Mouse (Mus musculus) lung, adult 2 months (tissue): ENCODE results near the gene Gpr55. TPM values are rescaled to one million over a fixed set of nuclear protein-coding genes. Genes with fewer than 3 reads are reported as not detected.

Experiments used
- DNase-seq: peaks from one replicate; pipeline ENCODE4 v3.0.0; 2022
- H3K4me1 ChIP-seq: fragments of 200-500 bp; 2 replicates; pipeline ENCODE4 v1.6.1; 2011; ENCODE audit warnings: low read length; ENCODE audit not compliant: control insufficient read depth, insufficient read depth
- H3K4me3 ChIP-seq: fragments of 200-500 bp; replicated peaks from 2 replicates; pipeline ENCODE3; 2011; ENCODE audit warnings: low read depth, mild to moderate bottlenecking, control low read depth, low read length; ENCODE audit errors: extremely low read depth
- CTCF ChIP-seq: fragments of 200-500 bp; IDR thresholded peaks from 2 replicates; pipeline ENCODE4 v1.5.1; 2011; ENCODE audit warnings: mild to moderate bottlenecking, low read length, control low read depth; ENCODE audit not compliant: insufficient read depth
- POLR2A ChIP-seq: fragments of 200-500 bp; IDR thresholded peaks from 2 replicates; pipeline ENCODE4 v1.6.1; 2011; ENCODE audit warnings: low read depth, mild to moderate bottlenecking, control low read depth, low read length, borderline replicate concordance; ENCODE audit errors: extremely low read depth
- WGBS: fragments of 180-500 bp; shearing (Covaris S2); methylation state at CpG from one replicate; pipeline ENCODE4 v1.1.7; 2018; 5-methylcytosine and 5-hydroxymethylcytosine counted together
- polyA plus RNA-seq: library from polyadenylated mRNA; depleted of rRNA; stranded (reverse); fragments of >200 nt; gene quantifications from 2 replicates; pipeline ENCODE4 v1.2.3, GENCODE M21; 2012

Gpr55 gene
- polyA plus RNA-seq, 1 experiment: 0.49 TPM

DNA sequence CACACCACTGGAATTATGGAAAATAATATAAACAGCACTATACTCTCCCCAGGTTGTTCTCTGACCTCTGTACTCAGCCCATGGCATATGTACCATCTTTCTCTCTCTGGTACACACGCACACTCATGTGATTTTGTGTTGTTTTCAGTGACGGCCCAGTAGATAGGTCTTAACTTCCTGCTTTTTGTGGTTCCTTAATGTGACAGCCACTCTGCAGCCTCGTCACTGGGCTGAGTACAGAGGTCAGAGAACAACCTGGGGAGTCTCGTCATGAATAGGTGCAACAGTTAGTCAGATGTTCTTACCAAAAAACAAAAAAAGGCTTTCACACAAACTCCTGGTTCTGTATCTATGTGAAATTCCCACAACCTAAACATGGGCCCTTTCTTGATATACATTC is 27.5 kb upstream of the Gpr55 start:
- no peak for DNase-seq
- H3K4me1 ChIP-seq: no peaks in the 10 kb centered on the region
- WGBS: 66% methylated on average over 4 of the region's 4 CpGs

DNA sequence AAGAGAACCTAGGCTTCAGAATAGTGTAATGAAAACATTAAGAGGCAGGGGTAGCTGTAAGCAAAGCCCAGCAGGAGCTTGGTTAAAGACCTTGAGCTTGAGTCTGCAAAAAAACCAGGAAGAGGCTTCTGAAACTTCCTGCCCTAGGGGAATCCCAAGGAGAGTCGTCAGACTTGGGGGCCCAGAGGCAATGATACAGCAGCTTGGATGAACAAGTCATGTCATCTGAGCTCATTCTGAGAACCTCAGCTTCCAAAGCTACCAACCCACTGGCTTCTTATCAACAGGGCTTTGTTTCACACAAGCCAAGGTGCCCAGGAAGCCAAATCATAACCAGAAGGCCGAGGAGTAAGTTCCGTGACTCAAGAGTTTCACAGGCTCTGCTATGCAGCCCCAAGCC is 25.0 kb upstream of the Gpr55 start:
- DNase-seq: no peak
- no peak for TF ChIP-seq POLR2A
- TF ChIP-seq CTCF: no peak
- no peaks in the 10 kb centered on the region for H3K4me1 ChIP-seq
- WGBS: 66% methylated on average over 3 of the region's 3 CpGs
- H3K4me3 ChIP-seq: no peak overlapping the region

More for the DNA sequence above, 27.5 kb upstream of the Gpr55 start:
- no peak for TF ChIP-seq CTCF
- TF ChIP-seq POLR2A: no peak
- H3K4me3 ChIP-seq: no peak overlapping the region

DNA sequence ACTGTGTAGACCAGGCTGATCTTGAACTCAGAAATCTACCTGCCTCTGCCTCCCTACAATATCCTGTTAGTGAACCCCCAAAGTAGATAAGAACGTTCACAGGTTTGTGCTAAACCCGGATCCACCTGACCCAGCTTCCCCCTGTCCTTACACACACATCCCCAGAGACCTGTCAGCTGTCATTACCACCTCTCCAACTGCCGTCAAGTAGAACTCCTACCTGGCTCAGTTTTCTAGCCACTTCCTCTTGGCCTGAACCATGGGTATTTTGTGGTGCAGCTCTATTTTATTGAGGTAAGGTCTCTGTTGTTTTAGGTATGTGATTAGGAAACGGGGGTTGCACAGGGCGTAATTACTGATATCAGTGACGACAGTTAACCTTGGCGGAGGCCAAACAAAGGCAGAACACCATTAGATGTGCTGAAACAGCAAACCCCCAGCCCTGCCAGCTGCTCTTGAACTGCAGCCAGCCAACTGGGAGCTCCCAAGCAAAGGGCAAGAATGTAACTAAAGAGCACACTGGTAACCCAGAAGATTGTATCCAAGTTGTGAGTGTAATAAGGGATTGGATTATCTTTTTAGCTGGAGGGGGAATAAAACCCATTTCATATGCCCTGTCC is 21.0 kb upstream of the Gpr55 start:
- no peak for DNase-seq

DNA sequence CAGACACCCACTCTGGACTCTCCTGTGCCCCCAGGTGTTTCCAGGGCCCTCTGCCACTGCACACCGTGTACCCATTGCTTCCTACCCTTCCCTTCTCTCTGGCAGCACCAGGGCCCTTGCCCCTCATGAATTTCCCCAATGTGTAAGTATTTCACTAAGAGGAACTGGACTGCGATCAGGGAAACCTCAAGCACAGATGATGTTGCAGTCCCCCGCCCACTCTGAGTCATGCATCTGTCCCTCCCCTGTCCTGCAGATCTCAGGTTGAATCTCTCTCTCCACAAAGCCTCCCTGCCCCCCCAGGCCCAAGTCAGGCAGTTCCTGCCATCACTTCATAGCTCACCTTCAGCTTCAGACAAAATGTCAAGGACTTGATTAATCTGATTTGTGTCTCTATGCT is 16.9 kb upstream of the Gpr55 start:
- Histone ChIP-seq H3K4me3 (no peak overlapping the region), H3K4me1 (no peaks in the 10 kb centered on the region)
- no peak for DNase-seq
- 62% methylated on average over 3 of the region's 3 CpGs for WGBS
- TF ChIP-seq POLR2A: no peak

More for the DNA sequence above, 21.0 kb upstream of the Gpr55 start:
- TF ChIP-seq CTCF (no peak), POLR2A (no peak)
- 40% methylated on average over 7 of the region's 7 CpGs for WGBS
- Histone ChIP-seq H3K4me1 (no peaks in the 10 kb centered on the region), H3K4me3 (no peak overlapping the region)

DNA sequence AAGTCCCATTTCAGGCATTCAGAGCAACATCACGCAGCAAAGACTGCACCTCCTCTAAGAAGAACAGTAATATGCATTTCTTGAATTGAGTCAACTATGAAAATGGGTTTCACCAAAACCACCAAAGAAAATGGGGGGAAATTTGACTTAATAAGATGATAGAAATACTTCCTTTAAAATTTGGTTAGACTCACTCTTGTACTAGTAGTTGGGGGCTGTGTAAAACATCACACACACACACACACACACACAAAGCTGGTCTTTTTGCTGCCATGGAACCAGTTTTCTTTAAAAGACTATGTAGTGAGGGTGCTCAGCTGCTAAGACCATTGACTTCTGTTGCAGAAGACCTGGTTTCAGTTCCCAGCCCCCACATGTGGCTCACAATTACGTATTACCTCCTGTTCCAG is 12.7 kb upstream of the Gpr55 start:
- no peak for TF ChIP-seq POLR2A
- no peak for TF ChIP-seq CTCF
- H3K4me1 ChIP-seq: no peaks in the 10 kb centered on the region
- WGBS: 83% methylated on average over 2 of the region's 2 CpGs
- H3K4me3 ChIP-seq: no peak overlapping the region
- no peak for DNase-seq

DNA sequence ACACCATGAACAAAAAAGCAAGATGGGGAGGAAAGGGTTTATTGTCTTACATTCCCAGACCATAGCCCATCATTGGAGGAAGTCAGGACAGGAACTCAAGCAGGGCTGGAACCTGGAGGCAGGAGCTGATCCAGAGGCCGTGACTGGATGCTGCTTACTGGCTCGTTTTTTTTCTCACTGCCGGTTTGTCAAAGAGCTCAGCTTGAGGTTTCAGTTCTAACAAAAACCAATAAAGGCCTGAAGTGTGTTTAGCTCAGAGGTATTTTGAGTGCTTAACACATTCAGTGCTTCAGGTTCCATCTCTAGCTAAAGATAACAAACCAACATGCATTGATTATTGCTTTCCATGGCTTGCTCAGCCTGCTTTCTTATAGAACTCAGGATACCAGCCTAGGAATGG is 11.5 kb upstream of the Gpr55 start:
- no peak overlapping the region for H3K4me3 ChIP-seq
- no peak for DNase-seq
- H3K4me1 ChIP-seq: no peaks in the 10 kb centered on the region
- WGBS: 46% methylated on average over 3 of the region's 3 CpGs
- TF ChIP-seq CTCF (no peak), POLR2A (no peak)

DNA sequence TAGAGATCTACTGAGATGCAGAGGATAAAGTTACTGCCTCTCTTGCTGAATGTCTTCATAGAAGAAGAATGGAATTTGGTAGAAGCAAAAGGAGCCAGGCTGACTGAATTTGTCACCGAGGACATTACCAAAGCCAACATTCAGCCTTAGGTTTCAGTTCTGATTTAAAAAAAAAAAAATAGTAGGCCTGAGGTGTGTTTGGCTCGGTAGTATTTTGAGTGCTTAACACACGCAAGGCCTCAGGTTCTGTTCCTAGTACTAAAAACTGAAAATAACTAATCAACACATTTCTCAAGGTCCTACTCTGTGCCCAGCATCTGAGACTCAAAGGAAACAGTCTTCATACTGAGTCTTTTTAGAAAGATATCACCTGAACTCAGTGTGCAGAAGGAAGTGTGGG is 10.3 kb upstream of the Gpr55 start:
- no peak for DNase-seq
- Histone ChIP-seq H3K4me1 (no peaks in the 10 kb centered on the region), H3K4me3 (no peak overlapping the region)
- WGBS: 85% methylated on average over 3 of the region's 3 CpGs
- TF ChIP-seq CTCF (no peak), POLR2A (no peak)

DNA sequence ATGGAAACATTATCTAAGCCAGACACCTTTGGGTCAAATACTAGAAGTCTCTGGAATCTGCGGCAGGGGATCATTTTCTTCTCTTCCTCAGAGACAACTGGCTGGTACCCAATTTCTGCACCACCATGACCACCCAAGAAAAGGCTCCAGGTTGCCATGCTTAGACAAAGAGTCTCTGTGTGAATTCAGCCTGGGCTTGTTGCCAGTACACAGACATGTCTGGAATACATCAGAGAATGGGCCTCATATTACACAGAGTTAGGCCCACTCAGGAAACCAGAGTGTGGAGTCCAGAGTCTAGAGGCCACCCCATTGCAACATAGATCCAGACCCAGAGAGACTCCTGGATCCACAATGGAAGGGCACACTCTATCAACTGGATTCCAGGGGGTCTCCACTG is 8.7 kb upstream of the Gpr55 start:
- Histone ChIP-seq H3K4me1 (no peaks in the 10 kb centered on the region), H3K4me3 (no peak overlapping the region)
- 64% methylated on average over 1 of the region's 1 CpGs for WGBS
- no peak for TF ChIP-seq CTCF
- no peak for TF ChIP-seq POLR2A
- DNase-seq: no peak

DNA sequence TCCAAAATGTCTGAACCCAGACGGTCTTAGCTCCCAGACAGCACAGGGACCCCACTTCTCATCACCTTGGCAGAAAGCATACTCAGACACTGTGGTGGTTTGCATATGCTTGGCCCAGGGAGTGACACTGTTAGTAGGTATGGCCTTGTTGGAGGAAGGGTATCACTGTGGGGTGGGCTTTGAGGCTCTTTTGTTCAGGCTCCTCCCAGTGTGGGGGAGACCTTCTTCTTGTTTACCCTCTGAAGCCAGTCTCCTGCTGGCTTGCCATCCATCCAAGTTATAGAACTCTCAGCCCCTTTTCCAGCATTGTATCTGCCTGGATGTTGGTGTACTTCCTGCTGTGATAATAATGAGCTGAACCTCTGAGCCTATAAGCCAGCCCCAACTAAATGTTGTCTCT is 8.3 kb upstream of the Gpr55 start:
- no peak overlapping the region for H3K4me3 ChIP-seq
- no peaks in the 10 kb centered on the region for H3K4me1 ChIP-seq
- no peak for DNase-seq
- WGBS: 67% methylated on average over 1 of the region's 1 CpGs
- no peak for TF ChIP-seq CTCF
- TF ChIP-seq POLR2A: no peak

DNA sequence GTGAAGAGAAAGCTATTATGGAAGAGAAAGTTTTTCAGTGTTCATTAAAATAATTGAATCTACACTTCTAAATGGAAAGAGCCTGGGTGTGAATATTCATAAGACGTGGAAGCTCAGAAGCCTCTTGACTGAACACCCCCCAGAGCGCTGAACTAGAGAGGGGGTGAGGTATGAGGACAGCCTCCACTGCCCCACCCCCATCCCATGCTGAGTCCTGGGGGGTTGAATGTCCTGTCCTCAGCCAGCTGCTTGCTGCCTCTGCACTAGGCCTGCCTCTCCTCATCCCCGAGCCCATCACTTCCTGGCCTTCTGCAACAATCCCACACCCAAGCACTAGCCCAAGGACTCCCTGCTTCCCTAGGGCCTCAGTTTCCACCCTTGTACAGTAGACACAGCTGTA is 5.0 kb upstream of the Gpr55 start:
- H3K4me1 ChIP-seq: no peaks in the 10 kb centered on the region
- H3K4me3 ChIP-seq: no peak overlapping the region
- WGBS: 76% methylated on average over 3 of the region's 3 CpGs
- no peak for DNase-seq
- TF ChIP-seq CTCF: no peak
- TF ChIP-seq POLR2A: no peak

DNA sequence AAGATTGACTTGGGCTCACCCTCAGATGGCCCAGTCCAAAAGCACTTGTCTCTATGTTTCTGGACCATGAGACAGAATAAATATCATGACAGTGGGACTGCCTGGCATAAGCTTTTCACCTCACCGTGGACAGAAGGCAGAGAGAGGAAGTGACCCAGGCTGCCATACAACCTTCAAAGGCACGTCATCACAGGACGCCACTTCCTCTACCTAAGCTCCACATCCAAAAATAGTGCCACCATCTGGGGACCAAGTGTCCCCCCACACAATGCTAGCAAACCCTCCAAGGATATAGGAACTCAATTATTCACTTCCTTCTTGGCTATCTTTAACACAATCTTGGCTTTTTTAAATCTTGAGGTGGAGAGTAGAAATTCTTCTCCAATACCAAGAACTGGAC is 1.3 kb upstream of the Gpr55 start:
- TF ChIP-seq POLR2A: no peak
- no peak for TF ChIP-seq CTCF
- 45% methylated on average over 3 of the region's 3 CpGs for WGBS
- DNase-seq: no peak
- no peak overlapping the region for H3K4me3 ChIP-seq
- no peaks in the 10 kb centered on the region for H3K4me1 ChIP-seq
